Mouse (Mus musculus) small intestine, adult 2 months (tissue): ENCODE results near the gene Pard3b.

Source experiments
- CTCF ChIP-seq: fragments of 200-500 bp; IDR thresholded peaks from 2 replicates; pipeline ENCODE4 v1.5.1; 2012; ENCODE audit warnings: low read depth, mild to moderate bottlenecking, control low read depth, inconsistent platforms, low read length, moderate library complexity, mixed read lengths; ENCODE audit not compliant: insufficient replicate concordance, insufficient read length; ENCODE audit errors: extremely low read depth
- POLR2A ChIP-seq: fragments of 200-500 bp; IDR thresholded peaks from 2 replicates; pipeline ENCODE4 v1.6.1; 2012; ENCODE audit warnings: low read depth, mild to moderate bottlenecking, control low read depth, inconsistent platforms, low read length, moderate library complexity

DNA sequence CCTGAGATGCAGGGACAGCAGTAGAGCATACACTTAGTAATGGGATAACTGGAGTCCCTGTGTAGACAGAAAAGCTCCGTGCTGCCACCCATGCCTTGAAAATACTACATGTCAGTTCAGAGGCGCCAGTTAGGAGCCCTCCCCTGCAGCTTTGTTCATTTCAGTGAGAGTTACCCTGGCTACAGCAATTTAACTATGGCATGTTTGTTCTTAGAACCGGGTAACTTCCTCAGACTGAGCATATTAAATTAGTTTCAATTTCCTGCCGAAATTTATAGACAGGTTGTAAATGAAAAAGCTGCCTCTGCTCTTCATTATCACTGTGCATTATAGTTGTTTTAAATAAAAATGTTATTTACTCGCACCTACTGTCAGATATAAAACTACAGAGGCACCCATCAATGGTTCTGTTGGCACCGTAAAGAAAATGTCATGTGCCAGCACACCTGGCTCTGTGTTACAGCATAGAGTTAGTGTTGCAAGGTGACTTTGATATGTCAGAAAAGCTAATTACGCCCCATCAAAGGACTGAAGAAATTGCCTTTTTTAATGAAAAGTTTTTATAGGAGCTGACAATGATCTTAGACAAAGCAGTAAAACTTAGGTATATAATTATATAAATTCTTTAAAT is 289.6 kb downstream of the Pard3b start:
- TF ChIP-seq CTCF (no peak), POLR2A (no peak)
